9 mouse cellular contexts compared by ENCODE assay signal in genomic region chr5:24739141-24739753, GRCm38 (mm10). TPM values are rescaled to one million over a fixed set of nuclear protein-coding genes. Genes with fewer than 3 reads are reported as not detected.
DNase-seq lines count a peak whose midpoint lies in the region; ATAC-seq and TF ChIP-seq lines count a peak whose summit lies in the region.
"Had no signal": no experiment of that assay in that cellular context is flagged by ENCODE, and none has a peak within 500 bp of the region (broad histone marks: within the 10 kb centered on the region; RNA-seq: fewer than 3 reads in every experiment).

No protein-coding gene starts in this region.

- H3K27ac ChIP-seq in midbrain, embryonic 11.5 days (ENCODE audit: low read depth, low read length), result no peak overlapping the region
- no peak overlapping the region for H3K27ac ChIP-seq in midbrain, embryonic 15.5 days
- H3K27ac ChIP-seq in stomach, postnatal 0 days (replicated peaks), result peak overlapping the region; percentile 65; the same call in 1 of the 2 replicates
- no peak overlapping the region for H3K27ac ChIP-seq in forebrain, embryonic 12.5 days
- H3K27ac ChIP-seq: neural tube, embryonic 12.5 days had no signal

- no peak for ATAC-seq in midbrain, embryonic 11.5 days (ENCODE audit: low FRiP score)
- ATAC-seq in midbrain, embryonic 15.5 days (replicated peaks), result no peak
- ATAC-seq in stomach, postnatal 0 days (ENCODE audit: low FRiP score, low TSS enrichment), result peak; percentile 62
- no peak for ATAC-seq in forebrain, embryonic 12.5 days (ENCODE audit: low FRiP score)

- no peaks in the 10 kb centered on the region for H3K4me1 ChIP-seq in midbrain, embryonic 11.5 days (ENCODE audit: control insufficient read depth, insufficient read depth, low read length)
- no peaks in the 10 kb centered on the region for H3K4me1 ChIP-seq in midbrain, embryonic 15.5 days
- peaks cover 38% of the 10 kb centered on the region for H3K4me1 ChIP-seq in megakaryocyte, embryonic 14.5 days
- H3K4me1 ChIP-seq in stomach, postnatal 0 days (replicated peaks; ENCODE audit: control insufficient read depth, insufficient read depth), result no peaks in the 10 kb centered on the region
- no peaks in the 10 kb centered on the region for H3K4me1 ChIP-seq in forebrain, embryonic 12.5 days
- H3K4me1 ChIP-seq: neural tube, embryonic 12.5 days had no signal

- no peaks in the 10 kb centered on the region for H3K9me3 ChIP-seq in midbrain, embryonic 11.5 days (ENCODE audit: control insufficient read depth, low read length)
- H3K9me3 ChIP-seq in midbrain, embryonic 15.5 days, result no peaks in the 10 kb centered on the region
- H3K9me3 ChIP-seq in megakaryocyte, embryonic 14.5 days, result no peaks in the 10 kb centered on the region; the same call in 1 of the 2 replicates
- H3K9me3 ChIP-seq in stomach, postnatal 0 days (ENCODE audit: control insufficient read depth, low read length), result no peaks in the 10 kb centered on the region
- no peaks in the 10 kb centered on the region for H3K9me3 ChIP-seq in forebrain, embryonic 12.5 days
- H3K9me3 ChIP-seq: neural tube, embryonic 12.5 days had no signal

- H3K4me2 ChIP-seq in midbrain, embryonic 11.5 days, result no peak overlapping the region
- H3K4me2 ChIP-seq in midbrain, embryonic 15.5 days, result no peak overlapping the region
- 0 out of 2 replicates have a peak overlapping the region, but pooled peaks have one; percentile 14 for H3K4me2 ChIP-seq in stomach, postnatal 0 days (replicated peaks; ENCODE audit: low read depth)
- H3K4me2 ChIP-seq in forebrain, embryonic 12.5 days, result no peak overlapping the region
- H3K4me2 ChIP-seq: neural tube, embryonic 12.5 days had no signal

- DNase-seq in midbrain, embryonic 11.5 days (ENCODE audit: low spot score, missing footprints), result peak; percentile 56
- DNase-seq in frontal cortex, postnatal 36 days (ENCODE audit: low spot score in 2 of 2), result peak; percentile 15 to 47
- peak; percentile 90 for DNase-seq in heart, postnatal 4 days
- peak; percentile 23 to 43 for DNase-seq in layer of hippocampus, postnatal 14 days (ENCODE audit: low spot score in 2 of 2)
- no peak for DNase-seq in stomach, postnatal 0 days (ENCODE audit: low spot score)

- H3K36me3 ChIP-seq in midbrain, embryonic 11.5 days (ENCODE audit: control insufficient read depth, insufficient read depth, low read length), result no peaks in the 10 kb centered on the region
- no peaks in the 10 kb centered on the region for H3K36me3 ChIP-seq in midbrain, embryonic 15.5 days (replicated peaks)
- no peaks in the 10 kb centered on the region for H3K36me3 ChIP-seq in megakaryocyte, embryonic 14.5 days (replicated peaks; ENCODE audit: low read length)
- H3K36me3 ChIP-seq in stomach, postnatal 0 days (ENCODE audit: control insufficient read depth, insufficient read depth, low read length), result no peaks in the 10 kb centered on the region
- no peaks in the 10 kb centered on the region for H3K36me3 ChIP-seq in forebrain, embryonic 12.5 days (replicated peaks)
- H3K36me3 ChIP-seq: neural tube, embryonic 12.5 days had no signal

- no peak for TF ChIP-seq EP300 in stomach, postnatal 0 days (optimal IDR thresholded peaks at IDR 0.05)

- no peak for TF ChIP-seq CTCF in stomach, postnatal 0 days (IDR thresholded peaks at IDR 0.05; ENCODE audit: low read depth)

- 71% methylated on average over 15 of the region's 15 CpGs for WGBS in midbrain, embryonic 11.5 days
- WGBS in midbrain, embryonic 15.5 days, result 65% methylated on average over 15 of the region's 15 CpGs
- 34% methylated on average over 15 of the region's 15 CpGs for WGBS in stomach, postnatal 0 days
- WGBS in forebrain, embryonic 12.5 days, result 76% methylated on average over 15 of the region's 15 CpGs

- no peak overlapping the region for H3K4me3 ChIP-seq in midbrain, embryonic 11.5 days (ENCODE audit: low read depth, low read length)
- H3K4me3 ChIP-seq in midbrain, embryonic 15.5 days, result no peak overlapping the region
- H3K4me3 ChIP-seq in megakaryocyte, embryonic 14.5 days (replicated peaks), result peak overlapping the region; percentile 82
- no peak overlapping the region for H3K4me3 ChIP-seq in stomach, postnatal 0 days (ENCODE audit: low read depth, low read length)
- no peak overlapping the region for H3K4me3 ChIP-seq in forebrain, embryonic 12.5 days (replicated peaks)
- H3K4me3 ChIP-seq: neural tube, embryonic 12.5 days had no signal

- H3K9ac ChIP-seq in midbrain, embryonic 11.5 days (ENCODE audit: low read length), result no peak overlapping the region
- no peak overlapping the region for H3K9ac ChIP-seq in midbrain, embryonic 15.5 days
- no peak overlapping the region for H3K9ac ChIP-seq in stomach, postnatal 0 days (ENCODE audit: low read length)
- H3K9ac ChIP-seq in forebrain, embryonic 12.5 days, result no peak overlapping the region
- H3K9ac ChIP-seq: neural tube, embryonic 12.5 days had no signal

- H3K27me3 ChIP-seq in midbrain, embryonic 11.5 days (ENCODE audit: control insufficient read depth, insufficient read depth, low read length), result no peaks in the 10 kb centered on the region
- no peaks in the 10 kb centered on the region for H3K27me3 ChIP-seq in midbrain, embryonic 15.5 days (replicated peaks)
- peaks cover 28% of the 10 kb centered on the region for H3K27me3 ChIP-seq in megakaryocyte, embryonic 14.5 days (replicated peaks)
- no peaks in the 10 kb centered on the region for H3K27me3 ChIP-seq in stomach, postnatal 0 days (ENCODE audit: control insufficient read depth, insufficient read depth, low read length)
- H3K27me3 ChIP-seq in forebrain, embryonic 12.5 days, result no peaks in the 10 kb centered on the region
- H3K27me3 ChIP-seq: neural tube, embryonic 12.5 days had no signal

RNA-seq across cellular contexts. Expression of gene Wdr86, which starts 8.7 kb away (rescaled TPM):
- polyA plus RNA-seq in midbrain, embryonic 11.5 days (2014; fragmentation: Nextera tagmentation; extraction: Ambion mirVana), result 8.7 and 10.3 TPM in 2 replicates
- 6.7 and 8.6 TPM in 2 replicates for polyA plus RNA-seq in midbrain, embryonic 15.5 days (2015; fragmentation: Nextera tagmentation; extraction: Ambion mirVana)
- 1 to 10 TPM; 2.8 to 3.5 TPM for total RNA-seq in heart, postnatal 4 days (2021)
- 1 to 10 TPM; 1.1 to 4.7 TPM for total RNA-seq in layer of hippocampus, postnatal 14 days (2021)
- polyA plus RNA-seq in megakaryocyte, embryonic 14.5 days (2012; ENCODE audit: insufficient read depth, low replicate concordance), result not detected in 2 replicates
- 2.7 and 3.3 TPM in 2 replicates for polyA plus RNA-seq in stomach, postnatal 0 days (2015; fragmentation: Nextera tagmentation; extraction: Ambion mirVana)
- polyA plus RNA-seq in forebrain, embryonic 12.5 days (2016; fragmentation: Nextera tagmentation; extraction: Ambion mirVana), result 6.6 and 10.1 TPM in 2 replicates

RNA-seq across cellular contexts. Expression of gene Crygn, which starts 18.6 kb away (rescaled TPM):
- polyA plus RNA-seq in midbrain, embryonic 11.5 days (2014; fragmentation: Nextera tagmentation; extraction: Ambion mirVana), result 0.68 and 1.2 TPM in 2 replicates
- 1.7 and 2.5 TPM in 2 replicates for polyA plus RNA-seq in midbrain, embryonic 15.5 days (2015; fragmentation: Nextera tagmentation; extraction: Ambion mirVana)
- total RNA-seq in heart, postnatal 4 days (2021), result not detected
- 1 to 10 TPM; 2.3 to 3.3 TPM for total RNA-seq in layer of hippocampus, postnatal 14 days (2021)
- not detected in 2 replicates for polyA plus RNA-seq in megakaryocyte, embryonic 14.5 days (2012; ENCODE audit: insufficient read depth, low replicate concordance)
- polyA plus RNA-seq in stomach, postnatal 0 days (2015; fragmentation: Nextera tagmentation; extraction: Ambion mirVana), result 2.5 and 3.0 TPM in 2 replicates
- polyA plus RNA-seq in forebrain, embryonic 12.5 days (2016; fragmentation: Nextera tagmentation; extraction: Ambion mirVana), result not detected in 2 replicates

RNA-seq across cellular contexts. Expression of gene Nub1, which starts 53.9 kb away (rescaled TPM):
- polyA plus RNA-seq in midbrain, embryonic 11.5 days (2014; fragmentation: Nextera tagmentation; extraction: Ambion mirVana), result 36.8 and 38.8 TPM in 2 replicates
- 47.5 and 48.7 TPM in 2 replicates for polyA plus RNA-seq in midbrain, embryonic 15.5 days (2015; fragmentation: Nextera tagmentation; extraction: Ambion mirVana)
- total RNA-seq in heart, postnatal 4 days (2021), result 10 to 100 TPM; 24.5 to 24.6 TPM
- total RNA-seq in layer of hippocampus, postnatal 14 days (2021), result 10 to 100 TPM; 66.5 to 67.0 TPM
- polyA plus RNA-seq in megakaryocyte, embryonic 14.5 days (2012; ENCODE audit: insufficient read depth, low replicate concordance), result 37.7 and 58.3 TPM in 2 replicates
- 18.5 and 20.4 TPM in 2 replicates for polyA plus RNA-seq in stomach, postnatal 0 days (2015; fragmentation: Nextera tagmentation; extraction: Ambion mirVana)
- polyA plus RNA-seq in forebrain, embryonic 12.5 days (2016; fragmentation: Nextera tagmentation; extraction: Ambion mirVana), result 36.4 and 39.2 TPM in 2 replicates
